Mouse (Mus musculus) kidney, embryonic 15.5 days (tissue): Measurements from ENCODE around the gene Lrrc28. TPM values are rescaled to one million over a fixed set of nuclear protein-coding genes. Genes with fewer than 3 reads are reported as not detected.

ENCODE experiments used
- ATAC-seq: fragments of 200-750 bp; cut with Nextera tagmentation; replicated peaks from 2 replicates; pipeline ENCODE4 v1.8.0; 2017; ENCODE audit warnings: moderate TSS enrichment; ENCODE audit not compliant: low FRiP score
- H3K27ac ChIP-seq: fragments of 300-500 bp; sonication (generic); 2 replicates; pipeline ENCODE4 v1.5.1; 2015; ENCODE audit warnings: mild to moderate bottlenecking, inconsistent platforms
- H3K27me3 ChIP-seq: fragments of 300-500 bp; sonication (generic); 2 replicates; pipeline ENCODE4 v1.6.1; 2015; ENCODE audit warnings: inconsistent platforms
- H3K36me3 ChIP-seq: fragments of 300-500 bp; sonication (generic); 2 replicates; pipeline ENCODE4 v1.6.1; 2015; ENCODE audit warnings: inconsistent platforms
- H3K4me1 ChIP-seq: fragments of 300-500 bp; sonication (generic); 2 replicates; pipeline ENCODE4 v1.6.1; 2015; ENCODE audit warnings: inconsistent platforms
- H3K4me2 ChIP-seq: fragments of 300-500 bp; sonication (generic); 2 replicates; pipeline ENCODE4 v1.6.1; 2015; ENCODE audit warnings: moderate library complexity, mild to moderate bottlenecking, inconsistent platforms
- H3K4me3 ChIP-seq: fragments of 300-500 bp; sonication (generic); replicated peaks from 2 replicates; pipeline ENCODE4 v1.5.1; 2015; ENCODE audit warnings: mild to moderate bottlenecking, inconsistent platforms
- H3K9ac ChIP-seq: fragments of 300-500 bp; sonication (generic); 2 replicates; pipeline ENCODE4 v1.6.1; 2015; ENCODE audit warnings: mild to moderate bottlenecking, inconsistent platforms
- H3K9me3 ChIP-seq: fragments of 300-500 bp; sonication (generic); replicated peaks from 2 replicates; pipeline ENCODE4 v1.6.1; 2016; ENCODE audit warnings: inconsistent platforms
- WGBS: fragments of 180-500 bp; shearing (Covaris S2); methylation state at CpG from one replicate; pipeline ENCODE4 v1.1.7; 2015; ENCODE audit warnings: mixed read lengths; 5-methylcytosine and 5-hydroxymethylcytosine counted together
- polyA plus RNA-seq: library from polyadenylated mRNA; unstranded; fragments of >200 nt; fragmentation: Nextera tagmentation; extraction: Ambion mirVana; gene quantifications from 2 replicates; pipeline ENCODE4 v1.2.1, GENCODE M21; 2015

Gene Lrrc28
- polyA plus RNA-seq, 1 experiment from 2014 or later: 15.3 TPM

- no peaks in the 10 kb centered on the region for H3K27me3 ChIP-seq
- peak overlapping the region; percentile 61; the same call in 1 of the 2 replicates for H3K9ac ChIP-seq
- no peak overlapping the region for H3K27ac ChIP-seq
- ATAC-seq: no peak
- peaks cover 23% of the 10 kb centered on the region for H3K4me1 ChIP-seq
- H3K4me3 ChIP-seq: peak overlapping the region; percentile 67
- 0 out of 2 replicates have a peak, but pooled peaks cover 4% of the 10 kb centered on the region for H3K36me3 ChIP-seq
- no peaks in the 10 kb centered on the region for H3K9me3 ChIP-seq
- 33% methylated on average over 8 of the region's 8 CpGs for WGBS
- H3K4me2 ChIP-seq: peak overlapping the region; percentile 65
These were observed 777 bp downstream of the Lrrc28 start for GRCm38 (mm10) chr7:67644291-67644690.

GRCm38 (mm10) chr7:67642955-67643354 lies 2.1 kb downstream of the Lrrc28 start:
- Histone ChIP-seq H3K4me1 (peaks cover 14% of the 10 kb centered on the region), H3K27me3 (no peaks in the 10 kb centered on the region), H3K36me3 (peaks cover 5% of the 10 kb centered on the region; the same call in 1 of the 2 replicates), H3K9ac (no peak overlapping the region), H3K4me2 (no peak overlapping the region), H3K27ac (no peak overlapping the region), H3K9me3 (no peaks in the 10 kb centered on the region), H3K4me3 (no peak overlapping the region)
- ATAC-seq: no peak
- WGBS: 92% methylated on average over 9 of the region's 9 CpGs

GRCm38 (mm10) chr7:67639006-67639405 lies 6.1 kb downstream of the Lrrc28 start:
- H3K9me3 ChIP-seq: no peaks in the 10 kb centered on the region
- no peak overlapping the region for H3K4me2 ChIP-seq
- 90% methylated on average over 3 of the region's 3 CpGs for WGBS
- peaks cover 8% of the 10 kb centered on the region; the same call in 1 of the 2 replicates for H3K36me3 ChIP-seq
- no peak overlapping the region for H3K9ac ChIP-seq
- no peak overlapping the region for H3K27ac ChIP-seq
- H3K27me3 ChIP-seq: no peaks in the 10 kb centered on the region
- ATAC-seq: no peak
- no peak overlapping the region for H3K4me3 ChIP-seq
- peaks cover 2% of the 10 kb centered on the region; the same call in 1 of the 2 replicates for H3K4me1 ChIP-seq

DNA sequence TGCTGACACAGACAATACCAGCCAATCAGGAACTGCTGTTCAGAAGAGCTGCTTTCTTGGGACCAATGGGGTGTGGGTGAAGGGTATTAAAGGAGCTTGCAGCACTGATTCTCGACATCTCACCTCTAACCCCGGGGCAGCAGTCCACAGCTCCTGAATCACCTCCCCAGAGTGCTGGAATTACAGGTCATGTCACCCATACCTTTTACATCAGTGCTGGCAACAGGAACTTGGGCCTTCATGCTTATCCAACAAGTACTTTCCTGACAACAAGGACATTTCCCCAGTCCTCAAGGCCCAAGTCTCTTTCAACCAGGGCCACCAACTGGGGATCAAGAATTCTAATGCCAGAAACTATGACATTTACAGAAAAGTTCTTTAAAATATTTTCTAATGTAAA lies 8.9 kb downstream of the Lrrc28 start:
- Histone ChIP-seq H3K27me3 (no peaks in the 10 kb centered on the region), H3K9me3 (no peaks in the 10 kb centered on the region), H3K27ac (no peak overlapping the region), H3K4me3 (no peak overlapping the region), H3K4me2 (no peak overlapping the region), H3K4me1 (0 out of 2 replicates have a peak, but pooled peaks cover 2% of the 10 kb centered on the region), H3K9ac (no peak overlapping the region), H3K36me3 (peaks cover 8% of the 10 kb centered on the region; the same call in 1 of the 2 replicates)
- no peak for ATAC-seq
- WGBS: 65% methylated on average over 2 of the region's 2 CpGs

- 92% methylated on average over 3 of the region's 3 CpGs for WGBS
These were observed 10.9 kb downstream of the Lrrc28 start for GRCm38 (mm10) chr7:67634210-67634609.

DNA sequence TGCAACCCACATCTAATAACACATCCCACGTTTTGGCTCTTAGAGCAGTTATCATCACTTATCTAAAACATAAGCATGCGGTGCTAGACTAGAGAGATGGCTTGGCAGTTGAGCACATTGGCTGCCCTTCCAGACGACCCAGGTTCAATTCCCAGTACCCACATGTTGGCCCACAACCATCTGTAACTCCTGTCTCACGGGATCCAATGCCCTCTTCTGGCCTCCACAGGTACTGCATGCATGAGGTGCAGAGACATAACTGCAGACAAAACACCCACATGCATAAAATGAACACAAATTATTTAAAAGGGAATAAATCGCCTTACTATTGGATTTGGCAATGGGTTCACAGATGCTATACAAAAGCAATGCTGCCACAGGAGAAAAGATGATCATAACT lies 12.7 kb downstream of the Lrrc28 start:
- no peak overlapping the region for H3K27ac ChIP-seq
- 0 out of 2 replicates have a peak, but pooled peaks cover 4% of the 10 kb centered on the region for H3K4me1 ChIP-seq
- H3K36me3 ChIP-seq: no peaks in the 10 kb centered on the region
- ATAC-seq: no peak
- WGBS: 86% methylated on average over 5 of the region's 5 CpGs
- no peak overlapping the region for H3K9ac ChIP-seq
- H3K27me3 ChIP-seq: no peaks in the 10 kb centered on the region
- no peak overlapping the region for H3K4me2 ChIP-seq
- no peaks in the 10 kb centered on the region for H3K9me3 ChIP-seq
- H3K4me3 ChIP-seq: no peak overlapping the region

More at GRCm38 (mm10) chr7:67634210-67634609, 10.9 kb downstream of the Lrrc28 start:
- Histone ChIP-seq H3K4me2 (no peak overlapping the region), H3K36me3 (peaks cover 3% of the 10 kb centered on the region; the same call in 1 of the 2 replicates), H3K4me1 (0 out of 2 replicates have a peak, but pooled peaks cover 6% of the 10 kb centered on the region), H3K9ac (no peak overlapping the region), H3K27ac (no peak overlapping the region), H3K4me3 (no peak overlapping the region), H3K27me3 (no peaks in the 10 kb centered on the region), H3K9me3 (no peaks in the 10 kb centered on the region)
- no peak for ATAC-seq

- H3K27me3 ChIP-seq: no peaks in the 10 kb centered on the region
- H3K27ac ChIP-seq: no peak overlapping the region
- no peak for ATAC-seq
- no peak overlapping the region for H3K9ac ChIP-seq
- H3K36me3 ChIP-seq: no peaks in the 10 kb centered on the region
- no peak overlapping the region for H3K4me3 ChIP-seq
- no peak overlapping the region for H3K4me2 ChIP-seq
- 24% methylated on average over 2 of the region's 2 CpGs for WGBS
- 0 out of 2 replicates have a peak, but pooled peaks cover 4% of the 10 kb centered on the region for H3K4me1 ChIP-seq
- H3K9me3 ChIP-seq: no peaks in the 10 kb centered on the region
These were observed 14.3 kb downstream of the Lrrc28 start for GRCm38 (mm10) chr7:67630817-67631216.

GRCm38 (mm10) chr7:67629681-67630080 lies 15.4 kb downstream of the Lrrc28 start:
- Histone ChIP-seq H3K36me3 (no peaks in the 10 kb centered on the region), H3K27ac (no peak overlapping the region), H3K27me3 (no peaks in the 10 kb centered on the region), H3K9ac (no peak overlapping the region), H3K4me1 (0 out of 2 replicates have a peak, but pooled peaks cover 4% of the 10 kb centered on the region), H3K4me2 (no peak overlapping the region), H3K9me3 (no peaks in the 10 kb centered on the region), H3K4me3 (no peak overlapping the region)
- no peak for ATAC-seq
- WGBS: 51% methylated on average over 5 of the region's 5 CpGs

GRCm38 (mm10) chr7:67626671-67627070 lies 18.4 kb downstream of the Lrrc28 start:
- ATAC-seq: no peak
- Histone ChIP-seq H3K4me2 (no peak overlapping the region), H3K4me3 (no peak overlapping the region), H3K36me3 (no peaks in the 10 kb centered on the region), H3K9ac (no peak overlapping the region), H3K27ac (no peak overlapping the region), H3K9me3 (no peaks in the 10 kb centered on the region), H3K27me3 (no peaks in the 10 kb centered on the region), H3K4me1 (0 out of 2 replicates have a peak, but pooled peaks cover 6% of the 10 kb centered on the region)
- 87% methylated on average over 5 of the region's 5 CpGs for WGBS

DNA sequence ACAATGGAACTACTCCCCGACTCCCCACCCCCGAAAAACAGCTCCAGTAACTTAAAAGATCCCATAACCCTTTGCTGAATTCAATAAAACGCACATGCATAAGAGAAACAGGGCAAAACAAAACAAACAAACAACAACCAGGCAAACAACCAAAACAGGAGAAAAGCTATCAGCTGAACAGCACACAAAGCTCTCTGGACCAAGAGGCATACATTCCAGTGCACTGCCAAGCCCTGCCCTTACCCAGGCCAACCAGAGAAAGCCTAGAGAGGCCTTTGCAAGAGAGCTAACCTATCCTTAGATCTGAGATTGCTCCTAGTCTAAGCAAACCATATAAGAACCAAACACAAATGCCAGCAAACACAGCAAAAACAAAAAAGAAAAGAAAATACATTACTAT lies 22.9 kb downstream of the Lrrc28 start:
- ATAC-seq: no peak
- Histone ChIP-seq H3K4me2 (no peak overlapping the region), H3K36me3 (no peaks in the 10 kb centered on the region), H3K27ac (no peak overlapping the region), H3K4me3 (no peak overlapping the region), H3K27me3 (no peaks in the 10 kb centered on the region), H3K9me3 (no peaks in the 10 kb centered on the region), H3K9ac (no peak overlapping the region), H3K4me1 (peaks cover 11% of the 10 kb centered on the region)
- WGBS: 75% methylated on average over 3 of the region's 3 CpGs

GRCm38 (mm10) chr7:67619836-67620235 lies 25.2 kb downstream of the Lrrc28 start:
- WGBS: 69% methylated on average over 4 of the region's 4 CpGs
- no peaks in the 10 kb centered on the region for H3K9me3 ChIP-seq
- H3K27me3 ChIP-seq: no peaks in the 10 kb centered on the region
- H3K4me3 ChIP-seq: no peak overlapping the region
- no peak overlapping the region for H3K4me2 ChIP-seq
- H3K27ac ChIP-seq: no peak overlapping the region
- no peak for ATAC-seq
- H3K9ac ChIP-seq: no peak overlapping the region
- H3K4me1 ChIP-seq: peaks cover 33% of the 10 kb centered on the region
- H3K36me3 ChIP-seq: no peaks in the 10 kb centered on the region

DNA sequence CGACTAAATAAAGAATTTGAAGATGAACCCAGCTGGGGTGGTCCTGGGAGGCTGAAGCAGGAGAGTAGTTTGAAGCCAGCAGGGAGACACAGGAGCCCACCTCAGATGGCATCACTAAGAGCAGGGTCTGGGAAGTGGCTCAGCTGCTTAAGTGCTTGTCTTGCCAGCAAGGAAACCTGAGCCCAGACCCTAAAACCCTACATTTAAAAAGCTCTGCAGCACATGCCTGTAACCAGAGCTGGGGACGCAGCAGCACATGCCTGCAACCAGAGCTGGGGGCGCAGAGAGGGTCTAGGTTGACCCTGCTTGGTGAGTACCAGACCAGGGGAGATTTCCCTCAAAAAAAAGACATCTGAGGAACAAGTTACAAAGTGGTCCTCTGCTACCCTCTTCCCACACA lies 26.8 kb downstream of the Lrrc28 start:
- no peaks in the 10 kb centered on the region for H3K27me3 ChIP-seq
- peaks cover 44% of the 10 kb centered on the region for H3K4me1 ChIP-seq
- no peak overlapping the region for H3K4me2 ChIP-seq
- ATAC-seq: 0 out of 2 replicates have a peak, but pooled peaks have one; percentile 38
- H3K27ac ChIP-seq: peak overlapping the region; percentile 14; the same call in 1 of the 2 replicates
- H3K9ac ChIP-seq: no peak overlapping the region
- H3K36me3 ChIP-seq: no peaks in the 10 kb centered on the region
- H3K9me3 ChIP-seq: no peaks in the 10 kb centered on the region
- WGBS: 59% methylated on average over 3 of the region's 3 CpGs
- H3K4me3 ChIP-seq: no peak overlapping the region

DNA sequence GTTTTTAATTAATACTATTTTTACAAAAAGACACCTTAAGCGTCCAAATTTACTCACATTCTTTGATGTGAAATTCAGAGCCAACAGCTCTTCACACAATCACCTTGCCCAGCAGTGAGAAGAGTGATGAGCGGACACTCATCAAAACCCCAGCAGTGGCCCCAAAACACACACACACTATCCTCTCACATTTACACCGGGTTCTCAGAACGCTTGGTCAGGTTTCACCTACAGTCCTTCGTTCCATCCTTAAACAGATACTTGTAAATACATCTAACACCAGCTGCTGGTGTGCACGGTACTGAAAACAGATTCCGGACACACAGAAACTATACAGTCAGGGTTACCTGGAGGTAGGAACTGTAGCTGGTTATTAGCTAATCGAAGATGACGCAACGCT lies 27.4 kb downstream of the Lrrc28 start:
- Histone ChIP-seq H3K27me3 (no peaks in the 10 kb centered on the region), H3K4me3 (no peak overlapping the region), H3K27ac (peak overlapping the region; percentile 90; the same call in 1 of the 2 replicates), H3K4me1 (peaks cover 44% of the 10 kb centered on the region), H3K36me3 (no peaks in the 10 kb centered on the region), H3K9ac (no peak overlapping the region), H3K9me3 (no peaks in the 10 kb centered on the region), H3K4me2 (no peak overlapping the region)
- no peak for ATAC-seq
- 78% methylated on average over 10 of the region's 10 CpGs for WGBS
